Mouse (Mus musculus) heart, embryonic 10.5 days (tissue): ENCODE data around the gene Mast4. TPM values are rescaled to one million over a fixed set of nuclear protein-coding genes. Genes with fewer than 3 reads are reported as not detected.

ENCODE experiments used
- DNase-seq: peaks from one replicate; pipeline ENCODE4 v3.0.0-alpha.2; 2017; ENCODE audit warnings: low spot score
- H3K27ac ChIP-seq: fragments of 300-500 bp; sonication (generic); 2 replicates; pipeline ENCODE4 v1.5.1; 2016; ENCODE audit warnings: mild to moderate bottlenecking
- H3K27me3 ChIP-seq: fragments of 300-500 bp; sonication (generic); 2 replicates; pipeline ENCODE4 v1.6.1; 2016; ENCODE audit warnings: mild to moderate bottlenecking; ENCODE audit not compliant: poor library complexity, insufficient read depth, severe bottlenecking
- H3K36me3 ChIP-seq: fragments of 300-500 bp; sonication (generic); 2 replicates; pipeline ENCODE4 v1.6.1; 2016; ENCODE audit warnings: mild to moderate bottlenecking, moderate library complexity
- H3K4me1 ChIP-seq: fragments of 300-500 bp; sonication (generic); 2 replicates; pipeline ENCODE4 v1.6.1; 2016; ENCODE audit warnings: mild to moderate bottlenecking
- H3K4me3 ChIP-seq: fragments of 300-500 bp; sonication (generic); 2 replicates; pipeline ENCODE4 v1.5.1; 2016; ENCODE audit warnings: mild to moderate bottlenecking, moderate library complexity
- H3K9me3 ChIP-seq: fragments of 300-500 bp; sonication (generic); 2 replicates; pipeline ENCODE4 v1.6.1; 2016; ENCODE audit warnings: mild to moderate bottlenecking, moderate library complexity
- WGBS: fragments of 180-500 bp; shearing (Covaris S2); methylation state at CpG from one replicate; pipeline ENCODE4 v1.1.7; 2016; 5-methylcytosine and 5-hydroxymethylcytosine counted together
- polyA plus RNA-seq: library from polyadenylated mRNA; unstranded; fragments of >200 nt; fragmentation: Nextera tagmentation; extraction: Ambion mirVana; gene quantifications from 2 replicates; pipeline ENCODE4 v1.2.1, GENCODE M21; 2016

Mast4 gene
- polyA plus RNA-seq, 1 experiment from 2014 or later: 33.2 TPM

DNA sequence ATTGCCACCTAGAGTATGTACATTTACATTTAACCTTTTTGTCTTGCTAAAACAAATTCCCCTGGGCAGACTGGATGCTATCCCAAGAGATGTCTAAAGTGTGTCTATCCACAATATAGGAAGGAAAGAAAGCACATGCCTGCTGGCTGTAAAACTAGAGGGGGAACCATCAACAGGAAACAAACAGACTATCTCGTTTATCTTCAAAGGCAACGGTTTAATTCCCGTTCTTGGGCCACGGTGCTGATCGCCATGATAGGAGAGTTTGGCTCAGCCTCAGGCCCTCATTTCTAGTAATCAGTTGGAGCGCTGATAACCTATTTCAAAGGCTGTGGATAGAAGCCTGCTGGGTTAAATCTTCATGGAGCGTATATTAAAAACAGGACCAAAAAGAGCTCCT is 567.2 kb downstream of the Mast4 start:
- Histone ChIP-seq H3K4me3 (no peak overlapping the region), H3K27me3 (no peaks in the 10 kb centered on the region), H3K27ac (no peak overlapping the region), H3K4me1 (peaks cover 9% of the 10 kb centered on the region; the same call in 1 of the 2 replicates), H3K36me3 (peaks cover 82% of the 10 kb centered on the region), H3K9me3 (no peaks in the 10 kb centered on the region)
- WGBS: 77% methylated on average over 7 of the region's 7 CpGs
- DNase-seq: no peak

GRCm38 (mm10) chr13:102765216-102765615 is 569.1 kb downstream of the Mast4 start:
- H3K4me3 ChIP-seq: no peak overlapping the region
- no peak overlapping the region for H3K27ac ChIP-seq
- H3K36me3 ChIP-seq: peaks cover 73% of the 10 kb centered on the region
- H3K9me3 ChIP-seq: no peaks in the 10 kb centered on the region
- H3K4me1 ChIP-seq: peaks cover 9% of the 10 kb centered on the region; the same call in 1 of the 2 replicates
- no peak for DNase-seq
- 89% methylated on average over 11 of the region's 11 CpGs for WGBS
- H3K27me3 ChIP-seq: no peaks in the 10 kb centered on the region

DNA sequence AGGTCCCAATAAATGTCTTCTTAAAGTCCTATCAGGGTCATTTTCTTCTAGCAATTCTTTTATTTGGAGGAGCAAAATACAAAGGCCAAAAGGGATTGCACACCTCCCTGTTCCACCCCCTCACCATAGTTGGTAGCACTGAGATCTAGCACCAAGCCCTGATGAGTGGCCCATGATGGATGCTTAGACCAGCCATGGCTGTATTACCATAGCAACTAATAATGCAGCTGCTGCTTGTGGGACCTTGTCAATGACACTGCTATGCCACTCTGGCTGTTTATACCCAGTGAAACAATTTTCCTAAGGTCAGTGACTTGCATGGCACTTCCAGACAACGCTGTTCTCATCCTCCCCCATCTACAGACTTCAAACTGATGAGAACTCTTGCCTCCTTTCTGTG is 570.1 kb downstream of the Mast4 start:
- DNase-seq: no peak
- H3K27me3 ChIP-seq: no peaks in the 10 kb centered on the region
- WGBS: 88% methylated on average over 1 of the region's 1 CpGs
- H3K27ac ChIP-seq: no peak overlapping the region
- H3K4me1 ChIP-seq: peaks cover 9% of the 10 kb centered on the region; the same call in 1 of the 2 replicates
- H3K4me3 ChIP-seq: no peak overlapping the region
- peaks cover 75% of the 10 kb centered on the region for H3K36me3 ChIP-seq
- H3K9me3 ChIP-seq: no peaks in the 10 kb centered on the region

DNA sequence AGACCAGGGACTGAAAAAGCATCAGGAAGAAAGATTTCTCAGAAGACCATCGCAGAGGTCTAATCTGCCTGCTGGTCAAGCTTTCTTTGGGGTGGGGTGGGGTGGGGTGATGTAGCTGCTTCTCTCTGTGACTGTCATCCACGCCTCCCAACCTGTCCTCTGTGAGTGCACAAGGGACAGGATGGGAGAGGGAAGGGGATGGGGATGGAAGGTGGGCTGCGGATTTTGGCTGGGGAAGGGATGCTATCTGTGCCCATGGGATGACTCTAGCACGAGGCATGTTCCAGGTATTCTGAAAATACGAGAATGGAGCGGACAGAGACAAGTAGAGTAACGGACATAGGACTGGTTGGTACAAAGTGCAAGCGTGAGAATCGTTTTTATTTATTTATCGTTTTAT is 572.1 kb downstream of the Mast4 start:
- Histone ChIP-seq H3K27me3 (no peaks in the 10 kb centered on the region), H3K4me3 (no peak overlapping the region), H3K4me1 (peaks cover 14% of the 10 kb centered on the region), H3K9me3 (no peaks in the 10 kb centered on the region), H3K27ac (no peak overlapping the region), H3K36me3 (peaks cover 75% of the 10 kb centered on the region)
- DNase-seq: no peak
- WGBS: 87% methylated on average over 10 of the region's 10 CpGs

DNA sequence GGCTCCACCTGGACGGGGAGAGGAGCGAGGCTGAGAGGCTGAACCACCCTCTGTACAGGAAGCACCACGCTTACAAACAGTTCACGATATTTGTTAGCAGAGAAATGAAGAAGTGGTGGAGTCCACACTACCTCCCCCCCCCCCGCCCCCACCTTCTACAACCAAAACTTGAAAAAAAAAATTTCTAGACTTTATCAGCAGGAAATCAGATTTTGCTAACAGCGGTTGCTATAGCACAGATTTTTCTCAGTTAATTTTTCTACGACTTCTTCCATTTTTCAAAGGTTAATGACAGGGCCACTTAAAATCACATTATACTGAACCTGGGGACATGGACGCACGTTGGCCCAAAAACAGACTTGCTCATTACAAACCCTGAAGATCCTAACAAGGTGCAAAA is 572.9 kb downstream of the Mast4 start:
- no peak overlapping the region for H3K27ac ChIP-seq
- peaks cover 14% of the 10 kb centered on the region for H3K4me1 ChIP-seq
- no peak overlapping the region for H3K4me3 ChIP-seq
- 86% methylated on average over 9 of the region's 9 CpGs for WGBS
- DNase-seq: no peak
- peaks cover 74% of the 10 kb centered on the region for H3K36me3 ChIP-seq
- H3K9me3 ChIP-seq: no peaks in the 10 kb centered on the region
- no peaks in the 10 kb centered on the region for H3K27me3 ChIP-seq

DNA sequence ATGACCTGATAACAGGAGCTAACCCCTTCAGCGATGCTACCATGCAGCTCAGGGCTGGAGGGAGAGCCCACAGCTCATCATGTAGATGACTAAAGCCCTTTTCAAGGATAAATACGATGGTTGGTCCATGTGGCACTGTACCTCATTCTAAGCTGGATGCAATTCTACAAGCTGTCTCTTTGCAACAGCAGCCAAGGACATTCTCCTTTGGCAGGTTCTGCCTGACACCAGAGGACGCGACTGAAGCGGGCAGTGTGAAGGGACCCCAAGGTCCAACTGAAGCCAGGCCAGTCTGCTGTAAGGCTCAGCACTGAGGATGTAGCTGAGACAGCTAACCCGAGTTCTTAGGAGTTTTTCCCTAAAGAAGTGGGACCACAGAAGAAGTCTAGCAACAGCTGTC is 576.3 kb downstream of the Mast4 start:
- WGBS: 90% methylated on average over 6 of the region's 6 CpGs
- Histone ChIP-seq H3K4me1 (peaks cover 13% of the 10 kb centered on the region), H3K9me3 (no peaks in the 10 kb centered on the region), H3K4me3 (no peak overlapping the region), H3K27me3 (no peaks in the 10 kb centered on the region), H3K27ac (no peak overlapping the region), H3K36me3 (peaks cover 65% of the 10 kb centered on the region)
- DNase-seq: no peak

GRCm38 (mm10) chr13:102756071-102756470 is 578.2 kb downstream of the Mast4 start:
- no peak for DNase-seq
- no peaks in the 10 kb centered on the region for H3K9me3 ChIP-seq
- H3K4me1 ChIP-seq: peaks cover 13% of the 10 kb centered on the region
- H3K36me3 ChIP-seq: peaks cover 79% of the 10 kb centered on the region
- WGBS: 86% methylated on average over 8 of the region's 8 CpGs
- no peak overlapping the region for H3K27ac ChIP-seq
- H3K4me3 ChIP-seq: no peak overlapping the region
- no peaks in the 10 kb centered on the region for H3K27me3 ChIP-seq

- Histone ChIP-seq H3K4me3 (no peak overlapping the region), H3K27me3 (no peaks in the 10 kb centered on the region), H3K36me3 (peaks cover 80% of the 10 kb centered on the region), H3K9me3 (no peaks in the 10 kb centered on the region), H3K4me1 (peaks cover 13% of the 10 kb centered on the region), H3K27ac (no peak overlapping the region)
- DNase-seq: no peak
- WGBS: 94% methylated on average over 8 of the region's 8 CpGs
Observed at GRCm38 (mm10) chr13:102755124-102755523, 579.2 kb downstream of the Mast4 start.

DNA sequence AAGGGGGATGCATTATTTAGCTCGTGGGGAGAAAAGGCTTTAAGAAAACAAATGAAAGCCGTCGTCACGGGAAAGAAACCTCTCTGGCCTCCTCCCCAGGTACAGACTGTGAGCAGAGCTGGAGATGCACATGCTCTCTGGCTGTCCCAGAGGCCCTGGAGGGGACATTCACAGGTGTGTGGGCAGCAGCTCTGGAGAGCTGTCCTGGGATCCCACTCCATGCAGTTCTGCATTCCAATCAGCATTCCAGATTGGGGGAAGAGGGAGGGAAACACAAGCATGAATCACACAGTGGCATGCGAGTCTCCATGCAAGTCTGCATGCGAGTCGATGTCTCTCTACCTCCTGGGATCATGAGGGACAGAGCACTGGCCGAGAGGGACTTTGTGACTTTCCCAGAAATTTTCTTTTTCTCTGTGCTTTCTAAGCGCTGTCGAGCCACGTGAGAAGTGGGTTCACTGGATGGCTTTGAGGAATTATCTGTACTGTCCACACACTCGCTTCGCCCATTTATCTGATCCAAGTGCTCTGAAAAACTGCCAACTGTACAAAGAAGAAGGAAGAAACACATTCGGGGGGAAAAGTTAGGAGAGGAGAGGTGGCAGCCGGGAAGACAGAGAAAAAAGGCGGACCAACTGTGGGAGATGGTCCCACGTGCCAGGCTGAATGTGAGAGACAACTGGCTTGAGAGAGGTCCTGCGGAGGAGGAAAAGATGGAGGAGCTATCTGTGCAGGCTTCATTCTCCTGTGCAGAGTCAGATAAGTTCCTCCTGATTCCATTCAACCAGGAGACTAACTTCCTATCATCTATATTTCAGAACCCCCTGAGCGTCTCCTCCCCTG is 580.4 kb downstream of the Mast4 start:
- Histone ChIP-seq H3K36me3 (peaks cover 79% of the 10 kb centered on the region), H3K4me1 (peaks cover 13% of the 10 kb centered on the region), H3K27me3 (no peaks in the 10 kb centered on the region), H3K27ac (no peak overlapping the region), H3K4me3 (no peak overlapping the region), H3K9me3 (no peaks in the 10 kb centered on the region)
- no peak for DNase-seq
- 72% methylated on average over 19 of the region's 19 CpGs for WGBS

- Histone ChIP-seq H3K4me1 (peaks cover 8% of the 10 kb centered on the region; the same call in 1 of the 2 replicates), H3K9me3 (no peaks in the 10 kb centered on the region), H3K4me3 (no peak overlapping the region), H3K27me3 (no peaks in the 10 kb centered on the region), H3K27ac (no peak overlapping the region), H3K36me3 (peaks cover 72% of the 10 kb centered on the region)
- no peak for DNase-seq
- 88% methylated on average over 10 of the region's 10 CpGs for WGBS
Observed at GRCm38 (mm10) chr13:102749891-102750290, 584.4 kb downstream of the Mast4 start.

DNA sequence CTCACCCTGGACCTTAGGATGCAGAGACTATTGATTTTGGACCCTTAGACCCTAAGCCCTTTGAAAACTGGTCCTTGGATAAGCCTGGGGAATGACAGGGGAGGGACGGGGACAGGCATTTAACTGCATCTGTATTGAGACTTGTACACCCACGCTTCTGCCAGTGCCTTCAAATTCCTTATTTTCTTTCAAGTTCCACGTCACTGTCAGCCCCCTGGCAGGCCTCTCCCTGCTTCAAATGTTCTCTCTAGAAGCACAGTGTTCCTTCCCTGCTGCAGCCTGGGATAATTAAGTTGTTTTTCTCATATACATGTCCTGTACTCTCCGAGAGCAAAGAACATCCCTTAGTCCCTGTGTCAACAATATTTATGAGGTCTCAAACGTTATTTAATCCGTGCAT is 585.1 kb downstream of the Mast4 start:
- Histone ChIP-seq H3K27ac (no peak overlapping the region), H3K4me3 (no peak overlapping the region), H3K36me3 (peaks cover 74% of the 10 kb centered on the region), H3K27me3 (no peaks in the 10 kb centered on the region), H3K4me1 (peaks cover 6% of the 10 kb centered on the region; the same call in 1 of the 2 replicates), H3K9me3 (no peaks in the 10 kb centered on the region)
- WGBS: 79% methylated on average over 6 of the region's 6 CpGs
- DNase-seq: no peak

- WGBS: 89% methylated on average over 17 of the region's 17 CpGs
- no peaks in the 10 kb centered on the region for H3K9me3 ChIP-seq
- no peak overlapping the region for H3K4me3 ChIP-seq
- no peaks in the 10 kb centered on the region for H3K4me1 ChIP-seq
- no peak overlapping the region for H3K27ac ChIP-seq
- no peak for DNase-seq
- no peaks in the 10 kb centered on the region for H3K27me3 ChIP-seq
- H3K36me3 ChIP-seq: peaks cover 65% of the 10 kb centered on the region
Observed at GRCm38 (mm10) chr13:102746803-102747561, 587.3 kb downstream of the Mast4 start.

DNA sequence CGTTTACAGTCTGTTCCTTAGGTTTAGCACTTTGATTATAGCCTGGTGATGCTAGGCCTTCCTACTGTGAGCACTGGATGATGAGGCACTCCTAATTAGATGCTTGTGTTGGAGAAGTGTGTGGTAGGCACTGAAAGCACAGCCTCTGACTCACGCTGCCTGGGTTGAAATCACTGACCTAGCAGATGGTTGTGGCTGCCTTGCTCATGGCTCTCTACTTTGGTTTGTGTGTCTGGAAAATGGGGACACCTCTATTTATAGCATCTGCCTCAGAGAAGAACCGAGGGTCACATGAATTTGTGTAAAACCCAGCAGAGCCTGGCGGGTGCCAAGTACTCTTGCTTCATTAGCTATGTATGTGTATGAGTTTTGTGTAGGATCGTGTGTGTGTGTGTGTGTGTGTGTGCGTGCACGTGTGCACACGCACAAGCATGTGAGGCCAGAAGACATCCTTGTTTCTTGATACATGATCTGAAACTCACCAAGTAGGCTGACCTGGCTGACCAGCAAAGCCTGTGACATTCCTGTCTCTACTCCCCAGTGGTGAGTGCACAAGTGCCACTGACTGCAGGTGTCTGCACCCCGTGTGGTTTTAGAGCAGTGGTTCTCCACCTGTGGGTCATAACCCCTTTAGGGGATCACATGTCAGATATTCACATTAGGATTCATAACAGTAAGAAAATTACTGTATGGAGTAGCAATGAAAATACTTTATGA is 588.5 kb downstream of the Mast4 start:
- 85% methylated on average over 9 of the region's 9 CpGs for WGBS
- no peak overlapping the region for H3K4me3 ChIP-seq
- no peak for DNase-seq
- no peaks in the 10 kb centered on the region for H3K9me3 ChIP-seq
- H3K4me1 ChIP-seq: no peaks in the 10 kb centered on the region
- no peaks in the 10 kb centered on the region for H3K27me3 ChIP-seq
- H3K36me3 ChIP-seq: peaks cover 67% of the 10 kb centered on the region
- no peak overlapping the region for H3K27ac ChIP-seq
